1 mouse cellular context compared by ENCODE assay signal in the genomic region with DNA sequence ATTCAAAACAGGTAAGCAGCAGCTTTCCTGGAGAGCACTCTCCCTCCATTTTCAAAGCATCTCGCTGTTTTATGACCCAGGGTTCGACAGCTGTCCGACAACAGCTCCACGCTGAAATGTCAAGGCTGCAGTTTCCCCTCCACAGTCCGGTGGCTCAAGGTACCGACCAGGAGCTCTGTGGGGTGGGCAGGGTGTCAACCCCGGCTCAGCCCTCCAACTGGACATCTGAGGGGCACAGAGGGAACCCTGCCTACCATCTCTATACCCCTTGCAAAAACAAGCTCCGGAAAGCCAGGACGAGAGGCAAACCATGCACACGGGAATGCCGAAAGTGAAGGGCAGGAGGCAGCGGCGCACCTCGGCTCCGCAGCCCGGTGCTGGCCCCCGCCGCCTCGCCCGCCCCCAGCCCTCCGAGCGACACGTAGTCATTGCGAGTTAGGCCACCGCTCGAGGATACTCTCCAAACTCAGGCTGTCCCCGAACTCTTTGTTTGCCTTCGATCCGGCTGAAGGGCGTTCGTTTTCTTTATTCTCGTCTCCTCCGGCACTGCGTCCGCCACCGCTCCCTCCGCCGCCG.
TF ChIP-seq lines count a peak whose summit lies in the region.

No protein-coding gene starts in this region.

TF ChIP-seq in CH12.LX, 34 proteins besides CTCF, POLR2A, EP300 and RAD21:
- TF ChIP-seq JUN (IDR thresholded peaks at IDR 0.05; ENCODE audit: insufficient read depth, low read depth, low read length) (no peak), ELF1 (IDR thresholded peaks at IDR 0.05; ENCODE audit: low read depth, low read length) (no peak), UBTF (IDR thresholded peaks at IDR 0.05; ENCODE audit: low read depth, low read length) (peak; percentile 69; the same call in 1 of the 2 replicates), POLR2AphosphoS2 (IDR thresholded peaks at IDR 0.05; ENCODE audit: low read depth, low read length) (no peak), CHD1 (IDR thresholded peaks at IDR 0.05; ENCODE audit: low read depth, low read length) (0 out of 2 replicates have a peak, but pooled peaks have one; percentile 4)
